Mouse (Mus musculus) NIH3T3 (cell line): ENCODE data around the gene Tgfbi.

Experiments used
- DNase-seq: peaks from one replicate; pipeline ENCODE4 v3.0.0-alpha.2; 2012; ENCODE audit warnings: low read depth

Tgfbi gene

DNA sequence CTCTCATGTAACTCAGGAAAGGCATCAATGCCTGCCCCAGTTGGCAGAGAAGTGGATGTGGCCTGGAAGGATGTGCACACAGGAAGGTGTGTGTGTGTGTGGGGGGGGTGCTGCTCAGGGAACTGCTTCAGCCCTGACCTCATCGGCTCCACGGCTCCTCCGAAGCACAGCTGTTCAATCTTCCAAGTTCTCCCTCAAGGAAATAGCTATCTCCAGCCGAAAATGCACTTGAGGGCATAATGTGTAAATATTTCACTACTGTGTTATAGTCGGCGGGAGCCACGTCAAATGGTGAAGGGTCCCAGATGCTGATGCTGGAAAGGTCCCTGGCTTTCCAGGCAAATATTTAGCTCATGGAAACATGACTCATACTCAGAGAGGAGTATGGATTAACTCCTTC, 25.6 kb downstream of the Tgfbi start:
- DNase-seq, result peak; percentile 70

- no peak for DNase-seq
These were observed 27.7 kb downstream of the Tgfbi start for GRCm38 (mm10) chr13:56637027-56637426.

DNA sequence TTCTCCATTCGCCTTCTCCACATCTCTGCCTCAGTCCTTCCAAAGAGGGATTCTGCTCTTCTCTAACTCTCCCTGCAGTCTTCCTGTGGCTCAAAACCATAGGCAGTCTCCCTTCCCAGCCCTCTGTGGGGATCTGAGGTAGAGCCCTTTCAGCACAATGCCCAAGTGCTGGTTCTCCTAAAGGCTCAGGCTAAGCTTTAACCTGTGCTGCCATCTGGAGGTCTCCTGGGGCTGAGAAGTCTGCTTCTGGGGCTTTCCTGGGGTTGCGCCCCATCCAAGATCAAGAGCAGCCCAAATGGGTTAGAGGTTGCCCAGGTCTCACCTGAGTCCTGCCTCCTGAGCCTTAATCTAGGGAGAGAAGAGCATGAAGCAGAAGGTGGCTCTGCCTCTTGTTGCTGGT, 32.4 kb downstream of the Tgfbi start:
- peak; percentile 70 for DNase-seq

DNA sequence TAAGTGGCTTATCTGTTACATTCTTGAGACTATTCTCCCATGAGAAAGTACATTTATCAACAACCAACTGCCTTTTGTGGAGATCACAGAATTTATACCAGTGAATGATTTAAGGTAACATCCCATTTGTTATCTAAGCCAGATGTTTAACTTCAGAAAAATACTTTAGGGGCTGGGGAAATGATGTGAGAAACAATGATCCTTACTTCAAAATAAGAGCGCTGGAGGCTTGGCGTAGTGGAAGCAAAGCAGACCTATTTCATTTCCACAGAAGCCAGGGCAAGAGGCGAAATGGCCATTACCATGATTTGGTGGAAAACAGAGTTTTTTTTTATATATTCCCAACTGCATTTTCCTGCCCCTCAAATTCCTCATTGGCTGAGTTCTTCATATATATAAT, 34.7 kb downstream of the Tgfbi start:
- DNase-seq, result no peak

DNA sequence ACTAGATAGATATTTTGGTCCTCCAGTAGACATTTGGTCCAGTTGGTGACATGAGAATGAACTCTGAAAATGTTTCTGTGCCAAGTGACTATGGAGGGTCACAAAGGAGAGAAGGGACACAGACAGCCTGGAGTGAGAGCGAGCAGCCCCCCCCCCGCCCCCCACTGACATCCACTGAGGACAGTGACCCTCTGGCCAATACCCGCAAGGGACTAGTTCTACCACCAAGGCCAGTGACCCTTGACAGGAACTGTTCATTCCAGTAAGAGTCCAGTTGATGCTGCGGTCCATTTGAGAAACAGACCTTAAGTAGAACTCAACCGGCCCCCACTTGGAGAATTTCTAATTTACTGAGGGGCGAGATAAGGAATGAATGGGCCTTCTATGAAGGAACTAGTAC, 36.4 kb downstream of the Tgfbi start:
- DNase-seq, result no peak

GRCm38 (mm10) chr13:56647597-56648405, 38.5 kb downstream of the Tgfbi start:
- DNase-seq, result peak; percentile 90

DNA sequence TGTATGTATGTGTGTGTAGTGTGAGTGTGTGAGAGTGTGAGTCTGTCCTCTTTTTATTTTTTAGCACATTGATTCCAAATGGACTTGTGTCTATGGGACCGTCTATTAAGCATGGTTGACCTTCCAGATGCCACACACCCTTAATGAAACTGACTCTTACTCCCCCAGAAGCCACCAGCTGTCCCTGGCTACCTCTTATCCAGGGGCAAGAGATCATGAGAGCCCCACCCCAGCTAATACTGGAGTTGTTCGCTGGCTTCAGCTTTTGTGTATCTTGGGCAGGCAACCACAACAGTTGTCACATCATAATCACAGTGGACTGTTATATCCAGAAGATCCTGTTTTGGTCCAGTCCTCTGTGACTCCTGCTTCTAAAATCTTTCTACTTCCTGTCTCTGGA, 40.7 kb downstream of the Tgfbi start:
- DNase-seq, result no peak

- no peak for DNase-seq
These were observed 43.1 kb downstream of the Tgfbi start for GRCm38 (mm10) chr13:56652381-56652780.

- DNase-seq, result peak; percentile 59
These were observed 44.9 kb downstream of the Tgfbi start for GRCm38 (mm10) chr13:56654176-56654575.

- peak; percentile 88 for DNase-seq
These were observed 48.7 kb downstream of the Tgfbi start for GRCm38 (mm10) chr13:56657946-56658512.

GRCm38 (mm10) chr13:56658931-56659330, 49.6 kb downstream of the Tgfbi start:
- no peak for DNase-seq

- no peak for DNase-seq
These were observed 52.7 kb downstream of the Tgfbi start for GRCm38 (mm10) chr13:56661914-56662621.

- DNase-seq, result peak; percentile 83
These were observed 55.2 kb downstream of the Tgfbi start for GRCm38 (mm10) chr13:56664256-56665170.

- DNase-seq, result no peak
These were observed 61.9 kb downstream of the Tgfbi start for GRCm38 (mm10) chr13:56671206-56671605.

DNA sequence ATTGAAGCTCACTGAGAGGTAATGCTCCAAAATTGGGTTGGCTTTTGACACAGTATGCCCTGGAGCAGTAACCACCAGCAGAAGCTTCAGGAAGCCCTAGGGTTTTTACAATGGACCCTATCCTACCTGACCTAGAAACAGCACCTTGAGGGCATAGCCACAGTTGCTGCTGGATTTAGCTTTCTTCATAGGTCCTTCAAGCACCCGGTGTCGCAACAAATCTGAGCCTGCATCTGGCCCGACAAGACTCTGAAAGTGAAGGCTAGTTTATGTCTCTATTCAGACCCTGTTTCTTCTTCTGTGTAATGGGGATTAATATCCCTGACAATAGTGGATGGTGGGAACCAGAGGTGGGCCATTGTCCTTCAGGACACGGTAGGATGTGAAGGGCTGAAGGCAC, 68.4 kb downstream of the Tgfbi start:
- no peak for DNase-seq

DNA sequence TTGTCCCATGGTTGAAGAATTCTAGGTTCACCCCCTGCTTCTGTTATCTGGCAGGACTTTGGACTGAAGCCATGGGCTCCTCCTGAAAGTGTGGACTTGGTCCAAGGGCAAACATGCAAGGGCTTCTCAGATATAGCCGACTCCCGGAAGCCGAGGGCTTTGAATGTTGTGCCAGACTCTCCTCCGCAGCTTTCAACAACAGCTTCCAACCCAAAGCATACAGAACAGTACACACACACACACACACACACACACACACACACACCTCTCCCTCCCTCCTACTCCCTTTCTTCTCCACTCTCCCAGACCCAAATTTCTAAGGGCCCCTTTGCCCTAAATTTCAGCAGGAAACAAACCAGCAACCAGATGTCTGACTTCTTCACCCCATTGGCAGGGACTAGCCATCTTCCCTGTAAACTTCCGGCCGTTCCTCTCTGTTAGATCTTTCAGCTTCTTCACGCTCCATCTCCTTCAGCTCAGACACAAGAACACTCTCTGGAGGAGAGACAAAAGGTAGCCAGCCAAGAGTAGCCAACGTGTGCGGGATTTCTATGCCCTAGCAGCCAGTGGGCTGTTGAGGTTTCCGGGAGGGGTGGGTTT, 69.0 kb downstream of the Tgfbi start:
- DNase-seq, result no peak

DNA sequence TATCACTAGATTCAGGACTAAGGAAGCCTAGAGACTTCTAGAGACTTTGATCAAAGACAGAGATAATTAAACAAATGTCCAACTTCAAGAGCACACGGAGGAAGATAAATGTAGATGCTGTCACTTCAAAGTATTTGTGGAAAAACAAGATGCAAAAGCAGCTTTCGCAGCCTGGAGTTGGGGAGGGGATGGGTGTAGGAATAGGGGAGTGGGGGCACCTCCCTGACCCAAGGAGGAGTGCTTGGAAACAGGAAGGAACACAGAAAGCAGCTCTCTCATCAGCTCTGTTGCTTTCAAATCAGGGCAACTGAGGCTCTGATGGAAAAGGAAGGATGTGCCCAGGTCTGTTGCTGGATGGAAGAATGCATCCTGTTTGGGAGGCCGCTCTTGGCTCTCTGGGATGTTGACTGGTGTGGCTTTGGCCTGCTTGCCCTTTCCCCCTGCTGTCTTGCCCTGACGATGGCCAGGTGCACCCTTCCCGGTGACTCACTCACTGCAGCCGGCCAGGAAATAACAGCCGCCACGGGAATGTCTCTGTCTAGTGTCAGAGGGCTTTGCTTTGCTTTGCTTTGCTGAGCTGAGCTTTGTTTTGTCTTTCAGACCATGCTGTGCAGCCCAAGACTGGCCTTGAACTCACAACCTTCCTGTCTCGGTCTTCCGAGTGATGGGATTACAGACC, 69.6 kb downstream of the Tgfbi start:
- no peak for DNase-seq

- no peak for DNase-seq
These were observed 72.6 kb downstream of the Tgfbi start for GRCm38 (mm10) chr13:56681924-56682323.

- peak; percentile 30 for DNase-seq
These were observed 73.0 kb downstream of the Tgfbi start for GRCm38 (mm10) chr13:56682326-56682725.

GRCm38 (mm10) chr13:56683306-56683705, 74.0 kb downstream of the Tgfbi start:
- no peak for DNase-seq
